ENCODE assay signal across 24 mouse cellular contexts in genomic region chr6:21697641-21698040, GRCm38 (mm10).
"Had no signal": no experiment of that assay in that cellular context is flagged by ENCODE, and none has a peak within 500 bp of the region (broad histone marks: within the 10 kb centered on the region; RNA-seq: fewer than 3 reads in every experiment).

No protein-coding gene starts in this region.

- H3K9me3 ChIP-seq: heart, embryonic 10.5 days; heart, embryonic 12.5 days; hindbrain, embryonic 10.5 days; intestine, embryonic 15.5 days; limb, embryonic 10.5 days; limb, embryonic 12.5 days had no signal

- H3K9ac ChIP-seq: heart, embryonic 12.5 days; intestine, embryonic 15.5 days; limb, embryonic 12.5 days had no signal

- H3K27ac ChIP-seq: gastrocnemius, adult 2 months; heart, embryonic 10.5 days; hindbrain, embryonic 10.5 days; intestine, embryonic 15.5 days; left cerebral cortex, adult 2 months; limb, embryonic 10.5 days; limb, embryonic 12.5 days had no signal

- H3K27me3 ChIP-seq: heart, embryonic 12.5 days; intestine, embryonic 15.5 days; limb, embryonic 12.5 days had no signal

- H3K4me1 ChIP-seq: heart, embryonic 10.5 days; heart, embryonic 12.5 days; hindbrain, embryonic 10.5 days; intestine, embryonic 15.5 days; limb, embryonic 12.5 days had no signal

- DNase-seq: gastrocnemius, adult 2 months; gastrocnemius, postnatal 10 days; gastrocnemius, postnatal 25 days; heart, adult 18-20 months; heart, postnatal 10 days; heart, postnatal 4 days; kidney, adult 18-20 months; kidney, adult 8-10 months; kidney, postnatal 10 days; kidney, postnatal 25 days; kidney, postnatal 4 days; layer of hippocampus, adult 9-11 months; liver had no signal

- H3K36me3 ChIP-seq: heart, embryonic 10.5 days; heart, embryonic 12.5 days; hindbrain, embryonic 10.5 days; intestine, embryonic 15.5 days; limb, embryonic 10.5 days; limb, embryonic 12.5 days had no signal

- H3K4me3 ChIP-seq: gastrocnemius, adult 2 months; heart, embryonic 10.5 days; heart, embryonic 12.5 days; hindbrain, embryonic 10.5 days; intestine, embryonic 15.5 days; left cerebral cortex, adult 2 months; limb, embryonic 10.5 days; limb, embryonic 12.5 days had no signal

- H3K4me2 ChIP-seq: heart, embryonic 12.5 days; intestine, embryonic 15.5 days; limb, embryonic 12.5 days; liver, embryonic 11.5 days had no signal

- ATAC-seq: forebrain, embryonic 16.5 days; inflammation-experienced regulatory T-cells, adult 6 months; intestine, embryonic 15.5 days; intestine, postnatal 0 days had no signal
